Mouse (Mus musculus) layer of hippocampus, adult 18-20 months (tissue): ENCODE data around the gene Pnldc1. TPM values are rescaled to one million over a fixed set of nuclear protein-coding genes. Genes with fewer than 3 reads are reported as not detected.

ENCODE experiments used
- DNase-seq, 2 experiments: peaks; one replicate each; pipeline ENCODE4 v3.0.0; 2022; ENCODE audit warnings: low spot score in 2 of 2
- microRNA-seq, 2 experiments: library from miRNA; unstranded; fragments of <30 nt; microRNA quantifications; one replicate each; pipeline ENCODE4 v1.2.0; 2021
- total RNA-seq, 2 experiments: library from RNA; stranded (reverse); gene quantifications; 2 replicates each; pipeline ENCODE4 v1.2.3; 2021

Pnldc1 gene
- total RNA-seq, 2 experiments from 2014 or later, result 0.97 to 2.0 TPM

DNA sequence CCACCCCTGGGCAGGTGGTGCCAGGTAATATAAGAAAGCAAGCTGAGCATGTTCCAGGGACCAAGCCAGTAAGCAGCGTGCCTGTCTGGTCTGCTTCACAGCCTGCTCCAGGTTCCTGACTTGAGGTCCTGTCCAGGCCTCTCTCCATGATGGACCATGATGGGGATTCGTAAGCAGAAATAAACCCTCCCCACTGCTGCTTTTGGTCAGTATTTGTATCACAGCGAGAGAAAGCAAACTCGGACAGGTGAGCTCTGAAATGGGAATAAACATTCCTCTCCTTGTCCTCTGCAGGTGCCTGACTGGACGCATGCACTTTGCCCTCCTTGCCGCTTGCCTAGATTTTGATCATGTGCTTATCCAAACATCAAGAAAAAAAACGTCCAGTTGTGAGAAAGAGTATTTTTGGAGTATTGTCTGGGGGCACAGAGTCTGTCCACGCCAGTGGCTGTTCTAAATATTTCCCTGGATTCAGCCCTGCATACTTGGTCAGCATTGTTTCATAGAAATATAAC lies 51.0 kb downstream of the Pnldc1 start:
- no peak for DNase-seq

DNA sequence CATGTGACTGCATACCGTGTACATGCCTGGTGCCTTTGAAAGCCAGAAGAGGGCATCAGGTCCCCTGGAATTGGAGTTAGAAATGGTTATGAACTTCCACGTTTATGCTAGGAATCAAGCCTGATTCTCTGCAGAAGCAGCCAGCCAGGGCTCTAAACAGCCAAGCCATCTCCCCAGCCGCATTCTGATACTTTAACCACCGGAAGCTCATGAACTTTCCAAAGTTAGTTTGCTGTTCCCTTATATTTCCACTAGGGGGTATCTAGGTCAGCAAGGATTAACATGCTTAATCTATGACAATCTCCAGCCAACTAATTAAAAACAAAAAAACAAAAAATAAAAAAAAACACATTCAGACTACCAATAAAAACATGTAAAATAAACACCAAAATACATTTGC lies 52.0 kb downstream of the Pnldc1 start:
- DNase-seq, result no peak

DNA sequence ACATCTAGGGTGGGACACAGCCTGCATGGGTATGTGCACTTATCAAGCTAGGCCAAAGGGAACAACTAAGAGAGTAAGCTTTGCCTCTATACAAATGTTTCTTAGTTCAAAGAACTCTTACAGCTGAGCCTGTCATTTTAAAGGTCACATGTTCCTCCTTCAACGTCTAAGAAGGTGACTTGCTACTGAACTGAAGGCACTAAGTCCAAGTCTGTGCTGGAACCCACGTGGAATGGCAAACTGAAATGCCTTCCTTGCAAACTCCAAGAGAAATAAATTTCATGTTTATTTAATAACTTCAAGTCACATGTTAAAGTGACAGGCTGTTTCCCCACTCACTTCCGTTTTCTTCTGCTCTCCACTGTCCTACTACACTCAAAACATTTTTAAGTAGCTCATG lies 52.6 kb downstream of the Pnldc1 start:
- DNase-seq, result no peak

GRCm38 (mm10) chr17:12854386-12854785 lies 55.6 kb downstream of the Pnldc1 start:
- no peak for DNase-seq

DNA sequence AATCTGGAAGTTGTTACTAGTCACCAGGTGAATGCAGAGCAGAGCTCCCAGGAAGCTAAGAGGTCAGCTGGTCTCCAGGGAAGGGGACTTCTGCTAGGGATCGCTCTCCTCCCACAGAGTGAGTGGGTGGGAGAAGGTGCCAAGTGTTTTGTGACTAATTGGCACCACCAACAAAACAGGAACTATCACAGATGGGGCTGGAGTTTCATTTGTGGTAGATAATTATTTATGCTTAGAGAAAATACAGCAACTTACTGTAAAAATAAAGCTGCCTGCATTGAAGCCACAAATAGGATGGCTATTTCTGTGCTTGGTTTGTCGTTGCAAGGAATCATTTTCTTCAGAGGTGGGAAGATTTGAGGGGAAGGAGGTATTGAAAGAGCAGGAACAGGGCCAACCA lies 56.2 kb downstream of the Pnldc1 start:
- peak in 1 of 2 experiments; percentile 69 for DNase-seq

GRCm38 (mm10) chr17:12851689-12852088 lies 58.3 kb downstream of the Pnldc1 start:
- DNase-seq, result peak; percentile 81 to 88

DNA sequence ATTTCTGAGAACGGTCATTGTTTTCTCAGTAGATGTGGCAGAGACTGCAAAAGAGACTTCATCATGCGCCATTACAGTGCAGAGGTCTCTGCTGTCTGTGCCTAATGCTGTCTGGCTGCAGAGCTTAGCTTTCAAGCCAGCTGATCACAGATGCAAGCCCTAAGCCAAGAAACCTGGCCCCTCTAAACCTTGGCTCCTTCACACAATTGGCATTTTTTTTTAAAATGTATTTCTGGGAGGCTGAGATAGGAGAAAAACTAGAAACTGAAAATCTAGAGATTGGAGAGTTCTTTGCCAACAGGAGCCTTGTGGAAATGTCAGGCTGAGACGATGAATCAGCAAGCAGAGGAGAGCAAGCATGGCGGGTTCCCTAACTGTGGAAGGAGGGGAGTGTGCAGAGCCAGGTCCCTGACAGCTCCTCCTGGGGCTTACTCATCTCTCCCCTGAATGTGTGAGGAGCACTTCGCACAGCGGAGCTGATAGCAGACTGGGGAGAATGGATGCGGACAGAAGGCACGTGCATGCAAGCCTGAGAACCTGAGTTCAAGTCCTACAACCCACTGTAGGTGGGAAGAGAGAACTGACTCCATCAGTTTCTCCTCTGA lies 60.1 kb downstream of the Pnldc1 start:
- peak; percentile 62 to 69 for DNase-seq

DNA sequence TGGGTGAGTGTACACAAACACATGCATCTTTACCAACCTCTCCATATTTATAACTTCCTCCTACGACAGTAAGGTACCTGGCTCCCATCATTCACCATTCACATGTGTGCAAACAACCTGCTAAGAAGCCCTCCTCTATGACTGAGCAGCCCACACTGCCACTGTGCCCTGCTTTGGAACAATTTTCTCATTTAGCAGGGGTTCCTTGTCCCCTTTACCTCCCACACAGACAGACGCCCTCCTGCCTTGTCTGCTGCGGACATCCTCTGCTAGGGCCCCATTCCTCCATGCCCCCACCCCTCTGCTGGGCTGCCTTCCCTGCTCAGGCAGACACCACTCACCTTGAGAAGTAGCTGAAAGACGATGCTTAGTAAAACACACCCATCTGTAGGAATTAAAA lies 62.3 kb downstream of the Pnldc1 start:
- no peak for DNase-seq

DNA sequence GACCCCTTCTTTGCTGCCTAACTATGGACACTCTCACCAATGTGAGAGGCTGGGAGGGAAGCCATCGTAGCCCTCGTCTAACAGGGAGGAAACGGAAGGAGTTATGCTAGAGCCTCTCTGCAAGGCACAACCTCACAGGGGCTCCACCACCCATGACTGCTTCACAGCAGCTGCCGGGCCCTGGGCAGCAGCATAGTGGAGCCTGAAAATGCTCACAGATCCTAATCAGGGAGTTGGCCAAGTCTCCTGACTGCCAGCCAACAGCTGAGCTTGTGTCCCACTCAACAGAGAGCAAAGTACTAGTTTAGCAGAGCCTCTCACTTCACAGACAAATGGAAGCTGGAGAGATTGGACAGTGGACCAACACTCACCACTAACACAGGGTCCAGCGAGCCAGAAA lies 63.6 kb downstream of the Pnldc1 start:
- DNase-seq, result peak in 1 of 2 experiments; percentile 69

DNA sequence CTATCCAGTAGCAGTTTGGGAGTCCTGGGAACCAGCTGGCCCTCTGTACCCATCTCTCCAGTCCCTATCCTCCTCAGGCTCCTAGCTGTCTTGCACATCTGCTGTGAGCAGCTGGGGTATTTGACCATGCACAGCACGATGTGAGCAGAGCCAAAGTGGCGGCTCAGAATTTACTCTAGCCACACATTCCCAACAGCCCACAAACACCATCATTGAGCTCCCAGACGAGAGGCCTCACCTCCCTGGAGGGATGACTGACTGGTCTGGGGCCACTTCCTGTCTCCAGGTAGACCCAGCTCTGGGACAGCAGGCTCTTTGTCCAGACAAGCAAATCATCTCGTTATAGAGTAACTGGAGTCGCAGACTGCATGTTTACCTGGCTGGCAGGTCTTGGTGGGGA lies 64.2 kb downstream of the Pnldc1 start:
- no peak for DNase-seq

GRCm38 (mm10) chr17:12844540-12844939 lies 65.5 kb downstream of the Pnldc1 start:
- no peak for DNase-seq

DNA sequence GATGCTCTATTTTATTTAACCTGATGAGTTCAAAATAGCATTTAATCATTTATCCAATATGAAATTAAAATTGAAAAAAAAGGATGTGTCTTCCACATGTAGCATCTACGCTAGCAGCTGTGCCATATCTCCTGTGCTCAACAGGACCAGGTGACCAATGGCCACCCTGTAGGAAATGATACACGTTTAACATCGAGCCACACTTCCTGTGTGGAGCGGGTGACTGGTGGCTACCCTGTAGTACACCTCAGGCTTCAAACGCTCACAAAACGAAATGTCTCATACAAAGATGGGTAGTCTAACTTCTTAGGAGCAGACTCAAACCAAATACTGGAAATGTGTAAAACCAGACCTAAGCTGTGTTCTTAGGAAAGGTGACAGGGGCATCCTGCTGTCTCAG lies 66.2 kb downstream of the Pnldc1 start:
- no peak for DNase-seq

- peak; percentile 86 to 93 for DNase-seq
Measured at GRCm38 (mm10) chr17:12839475-12840267, 70.4 kb downstream of the Pnldc1 start.

Small RNA genes within 50 kb of the gene (microRNA-seq; reads per million reads assigned to microRNA genes)
- 0 reads per million in 2 experiments for gene Gm24085

Other genes with a start within 250 kb of the Pnldc1 start
- not detected for gene Slc22a1, start 234.4 kb downstream of the Pnldc1 start, total RNA-seq
- 10 to 100 TPM; 27.4 to 27.8 TPM for gene Igf2r, start 140.6 kb downstream of the Pnldc1 start, total RNA-seq
- 10 to 100 TPM; 60.6 to 71.7 TPM for gene Mas1, start 42.1 kb downstream of the Pnldc1 start, total RNA-seq
- gene Mrgprh, start 34.2 kb downstream of the Pnldc1 start, total RNA-seq, result not detected
- gene Tcp1, start 5.5 kb upstream of the Pnldc1 start, total RNA-seq, result 100 to 1,000 TPM; 211 to 215 TPM
- 10 to 100 TPM; 63.4 to 64.5 TPM for gene Mrpl18, start 6.1 kb upstream of the Pnldc1 start, total RNA-seq
- gene Acat3, start 30.4 kb upstream of the Pnldc1 start, total RNA-seq, result 1 to 10 TPM; 5.8 to 6.5 TPM
- 10 to 100 TPM; 48.9 to 49.2 TPM for gene Acat2, start 50.5 kb upstream of the Pnldc1 start, total RNA-seq
- 10 to 100 TPM; 54.6 to 54.8 TPM for gene Wtap, start 83.9 kb upstream of the Pnldc1 start, total RNA-seq
- 100 to 1,000 TPM; 270 to 271 TPM for gene Sod2, start 96.6 kb upstream of the Pnldc1 start, total RNA-seq
- gene Gpr31b, start 142.1 kb upstream of the Pnldc1 start, total RNA-seq, result not detected
- gene Tcp10b, start 150.9 kb upstream of the Pnldc1 start, total RNA-seq, result under 1 TPM; 0.33 to 0.54 TPM
- gene Unc93a, start 221.6 kb upstream of the Pnldc1 start, total RNA-seq, result not detected